Mouse (Mus musculus): ENCODE results near the gene Mogat1.
A peak's percentile ranks its signal among the peaks of the same experiment; 100 is the strongest.
"Not testable (repeated sequence)": the region's sequence is repeated elsewhere in the genome, so short reads cannot be mapped to it uniquely, and the experiment has no call there.

Gene Mogat1

DNA sequence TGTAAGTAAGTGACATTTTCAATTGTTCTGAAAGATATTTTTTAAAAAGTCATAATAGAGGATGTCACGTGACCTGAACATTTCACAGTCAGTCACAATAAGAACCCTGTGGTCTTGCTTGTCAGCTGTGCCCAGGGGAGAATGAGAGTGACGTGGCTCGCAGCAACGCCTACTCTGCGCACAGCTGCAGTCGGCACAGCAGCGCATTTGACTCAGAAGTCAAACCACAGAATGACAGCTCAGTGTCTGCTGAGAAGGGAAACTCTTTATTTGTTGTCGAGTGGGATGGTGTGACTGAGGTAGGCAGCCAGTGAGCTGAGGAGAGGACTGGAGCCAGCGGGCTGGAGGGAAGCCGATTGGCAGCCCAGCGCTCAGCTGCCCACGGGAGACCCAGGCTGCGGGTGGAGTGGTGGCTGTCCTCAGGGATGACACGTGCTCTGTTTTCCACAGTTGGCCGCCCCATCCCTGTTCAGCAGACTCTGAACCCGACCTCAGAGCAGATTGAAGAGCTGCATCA lies 26.8 kb downstream of the Mogat1 start:
- peak; percentile 78 to 81 for DNase-seq

DNA sequence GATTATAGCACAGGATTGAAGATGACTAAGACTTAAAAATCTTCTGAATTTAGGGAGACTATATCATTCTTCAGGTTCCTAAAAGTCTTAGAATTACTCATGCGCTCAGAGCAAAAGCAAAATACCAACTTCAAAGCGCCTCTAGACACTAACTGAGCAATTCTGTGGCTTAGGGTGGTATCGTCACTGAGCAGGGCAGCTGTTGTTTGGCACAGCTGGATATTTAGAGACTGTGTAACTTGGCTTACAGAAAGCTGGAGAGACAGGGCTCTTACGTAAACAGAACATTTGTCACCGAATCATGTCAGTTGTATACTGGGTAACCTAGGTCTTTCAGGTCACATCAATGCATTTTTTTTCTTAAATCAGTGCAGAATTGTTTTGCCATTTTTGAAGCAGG lies 27.6 kb downstream of the Mogat1 start:
- no peak for DNase-seq

DNA sequence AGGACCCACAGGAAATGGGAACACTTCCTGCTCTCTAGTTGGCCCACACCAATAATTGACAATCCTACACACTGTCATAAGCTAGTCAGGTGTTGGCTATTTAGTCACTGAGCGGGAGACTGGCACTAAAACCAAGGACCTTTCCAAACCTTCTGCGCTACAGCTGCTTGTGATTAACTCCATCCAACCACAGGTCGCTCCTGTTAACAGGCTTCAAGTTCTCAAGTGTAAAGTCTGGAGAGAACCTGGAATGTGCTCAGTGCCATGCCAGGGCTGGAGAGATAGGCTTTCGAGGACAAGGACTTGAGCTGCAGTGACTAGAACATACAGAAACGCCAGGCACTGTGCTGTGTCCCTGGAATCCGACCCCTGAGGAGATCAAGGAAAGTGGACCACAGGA lies 28.4 kb downstream of the Mogat1 start:
- DNase-seq: no peak

DNA sequence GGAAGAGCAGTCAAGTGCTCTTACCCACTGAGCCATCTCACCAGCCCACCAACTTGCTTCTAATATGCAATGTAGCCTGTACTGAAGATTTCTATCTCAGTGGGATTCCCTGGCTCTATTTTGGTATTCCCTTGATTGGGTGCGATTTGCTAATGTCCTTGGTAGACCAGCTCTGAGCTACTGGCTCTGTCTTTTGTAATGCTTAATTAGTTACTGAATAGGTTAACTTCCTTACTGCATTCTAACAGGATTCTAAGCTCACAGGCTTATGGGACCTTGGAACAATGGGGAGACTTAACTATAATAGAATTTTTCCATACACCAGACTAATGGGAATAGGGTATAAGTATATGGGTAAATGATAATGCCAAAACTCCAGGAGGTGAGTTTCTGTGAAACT lies 32.8 kb downstream of the Mogat1 start:
- DNase-seq: not testable (repeated sequence)

DNA sequence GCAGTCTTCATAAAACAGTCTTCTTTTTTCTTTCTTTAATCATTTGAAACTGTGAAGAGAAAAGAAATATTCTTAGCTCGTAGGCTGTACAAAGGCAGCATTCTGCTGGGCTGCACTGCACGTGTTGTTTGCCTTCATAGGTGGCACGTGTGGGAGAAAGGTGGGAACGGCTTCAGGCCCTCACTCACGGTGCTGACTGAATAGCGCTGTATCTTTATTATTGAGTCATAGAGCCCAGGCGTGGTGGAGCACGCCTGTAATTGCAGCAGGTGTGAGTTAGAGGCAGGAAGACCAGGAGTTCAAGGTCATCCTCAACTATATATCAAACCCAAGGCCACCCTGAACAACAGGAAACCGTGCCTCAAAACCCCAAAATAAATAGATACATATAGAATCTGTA lies 35.5 kb downstream of the Mogat1 start:
- DNase-seq: no peak

DNA sequence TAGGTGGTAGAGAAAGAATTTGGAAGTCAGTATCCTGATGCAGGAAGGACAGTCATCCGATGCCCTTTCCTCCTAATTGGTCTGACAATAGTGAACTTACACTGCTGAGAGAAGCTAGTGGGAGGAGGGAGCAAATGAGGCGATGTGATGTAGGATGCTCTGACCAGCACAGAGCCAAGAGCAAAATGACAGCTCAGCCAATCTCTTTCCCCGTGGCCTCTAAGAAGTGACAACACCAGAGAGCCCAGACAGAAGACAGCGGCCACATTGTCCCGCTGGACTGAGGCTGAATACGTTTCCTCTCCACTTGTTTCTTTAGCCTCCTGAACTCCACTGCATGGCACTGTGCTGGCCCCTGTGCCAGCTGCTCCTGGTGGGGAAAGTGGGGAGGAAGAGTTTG lies 38.2 kb downstream of the Mogat1 start:
- DNase-seq: no peak

DNA sequence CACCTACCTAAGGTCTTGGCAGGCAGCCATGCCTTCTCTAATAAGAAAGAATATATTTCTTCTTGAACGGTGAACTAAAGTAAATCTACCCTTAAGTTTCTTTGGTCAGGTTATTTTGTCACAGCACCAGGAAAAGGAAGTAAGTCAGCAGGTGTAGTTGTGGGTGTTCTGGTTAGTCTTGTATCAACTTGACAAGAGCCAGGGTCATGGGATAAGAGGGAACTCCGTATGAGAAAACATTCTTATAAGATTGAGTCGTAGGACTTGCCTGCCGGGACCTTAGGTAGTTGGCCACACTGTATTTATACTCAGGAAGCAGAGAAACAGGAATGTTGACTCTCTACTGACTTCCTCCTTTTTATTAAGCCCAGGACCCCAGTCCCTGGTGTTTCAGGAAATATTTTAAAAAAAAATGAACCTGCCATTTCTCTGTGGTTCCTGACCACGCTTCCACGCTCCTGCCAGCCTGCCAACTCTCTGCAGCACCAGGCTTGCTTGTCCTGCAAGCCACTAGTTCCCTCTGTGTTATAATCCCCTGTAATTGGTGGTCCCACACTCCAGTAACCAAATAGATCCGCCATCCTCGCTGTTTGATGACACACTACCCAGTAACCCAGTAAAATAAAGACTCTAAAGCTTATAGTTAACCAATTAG lies 43.3 kb downstream of the Mogat1 start:
- no peak for DNase-seq

DNA sequence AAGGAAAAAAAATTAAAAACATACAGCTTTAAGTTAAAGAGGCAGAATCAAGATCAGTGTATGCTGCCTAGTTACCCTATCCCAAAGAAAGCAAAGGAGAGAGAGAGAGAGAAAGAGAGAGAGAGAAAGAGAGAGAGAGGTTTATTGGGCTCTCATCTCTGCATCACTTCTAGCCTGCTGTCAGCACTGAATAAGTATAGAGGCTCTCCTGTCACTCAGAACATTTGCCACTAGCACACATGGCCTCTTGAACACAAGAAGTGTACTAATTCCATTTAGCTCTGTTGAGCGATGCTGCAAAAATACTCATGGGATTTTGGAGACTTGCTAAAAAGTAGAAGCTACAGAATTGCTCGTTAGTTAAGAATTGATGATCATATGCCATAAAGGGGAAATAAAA lies 56.2 kb downstream of the Mogat1 start:
- DNase-seq: peak in 1 of 2 experiments; percentile 3

DNA sequence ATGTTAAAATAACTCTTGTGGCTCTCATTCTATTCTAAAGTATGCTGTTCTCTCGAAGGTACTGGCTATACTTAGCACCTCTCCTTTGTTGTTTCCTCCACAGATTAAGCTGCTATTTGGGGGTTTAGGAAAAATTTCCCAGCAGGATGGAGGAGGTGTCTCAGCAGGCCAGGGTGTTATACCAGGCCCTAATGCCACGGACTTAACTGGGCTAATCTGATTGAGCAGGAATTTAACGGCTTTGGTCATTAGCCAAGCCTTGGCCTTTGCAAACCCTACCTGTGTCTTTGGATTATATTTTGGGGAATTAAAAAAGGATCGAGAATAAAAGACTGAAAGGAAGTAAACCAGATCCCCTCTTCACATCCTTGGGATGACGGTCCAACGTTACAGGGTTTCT lies 56.6 kb downstream of the Mogat1 start:
- peak; percentile 16 to 23 for DNase-seq

DNA sequence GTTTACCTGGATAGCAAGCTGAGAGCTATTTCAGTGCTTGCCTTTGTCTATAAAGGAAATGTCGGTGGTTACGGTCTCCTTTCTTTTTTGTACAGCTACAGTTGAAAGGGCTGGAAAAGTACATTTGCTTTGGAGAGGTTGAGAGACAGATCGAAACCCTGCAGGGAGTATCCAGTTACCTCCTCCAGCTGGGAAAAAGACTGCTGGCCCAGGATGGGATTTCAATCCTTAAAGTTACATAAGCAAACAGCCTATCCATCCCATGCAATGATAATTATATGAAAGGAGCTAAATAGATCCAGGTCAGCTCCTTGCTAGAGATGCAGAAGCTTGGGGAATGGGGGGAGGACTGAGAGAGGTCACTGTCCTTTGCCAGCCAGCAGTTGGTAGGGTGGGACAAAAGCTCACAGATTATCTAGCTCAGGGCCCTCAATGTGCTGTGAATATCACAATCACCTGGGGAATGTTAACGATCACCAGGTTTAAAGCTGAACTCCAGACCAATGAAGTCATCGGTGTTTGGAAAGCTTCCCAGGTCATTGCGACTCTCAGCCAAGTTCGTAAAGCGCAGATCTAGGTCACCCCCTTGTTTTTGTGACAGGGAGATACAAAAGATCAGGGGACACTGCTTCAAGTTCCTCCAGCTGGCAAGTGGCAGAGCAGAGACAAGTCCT lies 57.2 kb downstream of the Mogat1 start:
- DNase-seq: peak; percentile 60 to 66

DNA sequence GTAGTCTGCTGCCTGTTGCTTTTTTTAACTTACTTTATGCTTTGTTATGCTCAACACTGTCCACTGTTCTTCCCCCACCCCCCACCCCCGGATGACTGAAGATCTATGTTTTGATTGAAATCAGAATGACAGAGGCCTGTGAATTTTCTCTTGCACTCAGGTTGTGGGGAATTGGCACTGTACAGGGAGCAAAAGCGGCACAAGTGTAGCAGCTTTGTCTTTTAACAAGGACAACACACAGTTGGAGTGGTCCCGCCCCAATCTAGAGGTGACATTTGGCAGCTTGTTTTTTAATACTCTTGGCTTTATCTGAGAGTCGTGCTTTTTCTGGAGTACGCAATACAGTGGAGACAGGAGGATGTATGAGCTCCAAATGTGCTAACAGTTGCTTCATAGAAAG lies 58.8 kb downstream of the Mogat1 start:
- no peak for DNase-seq

DNA sequence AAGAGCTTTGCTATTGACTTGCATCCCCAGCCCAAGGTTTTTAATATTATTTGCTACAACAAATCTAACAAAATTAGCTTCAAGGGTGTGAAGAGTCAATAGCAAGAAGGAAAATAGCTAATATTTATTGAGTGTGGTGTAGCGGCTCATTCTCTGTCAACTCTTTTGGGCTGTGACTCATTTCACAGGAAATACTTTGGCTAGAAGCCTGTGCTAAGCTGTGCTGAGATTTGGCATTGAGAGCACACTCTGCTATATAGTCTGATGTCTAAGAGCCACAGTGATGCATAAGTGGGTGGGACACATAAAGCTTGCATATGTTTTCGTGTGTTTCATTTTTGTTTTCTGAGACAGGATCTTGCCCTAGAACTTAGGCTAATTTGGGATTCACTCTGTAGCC lies 74.3 kb downstream of the Mogat1 start:
- DNase-seq: no peak

DNA sequence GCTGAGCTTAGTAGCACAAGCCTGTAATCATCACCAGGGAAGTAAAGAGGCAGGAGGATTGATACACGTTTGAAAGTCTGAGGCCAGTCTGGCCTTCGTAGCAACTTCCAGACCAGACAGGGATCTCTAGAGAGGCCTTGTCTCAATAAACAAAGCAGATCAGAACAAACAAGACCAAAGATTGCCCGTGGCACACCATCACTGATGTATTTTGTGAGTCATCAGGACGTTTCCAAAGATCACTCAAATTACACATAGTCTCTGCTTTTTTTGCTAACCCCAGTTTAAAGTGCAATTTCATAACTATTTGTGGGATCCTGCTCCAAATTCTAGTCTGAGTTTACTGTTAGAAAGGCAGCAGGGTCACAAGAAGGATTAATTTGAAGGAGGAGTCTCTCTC lies 76.2 kb downstream of the Mogat1 start:
- no peak for DNase-seq

All from cerebellum, postnatal 10 days (tissue).